Mouse (Mus musculus): ENCODE measurements around the gene Nelfcd.

Gene Nelfcd

DNA sequence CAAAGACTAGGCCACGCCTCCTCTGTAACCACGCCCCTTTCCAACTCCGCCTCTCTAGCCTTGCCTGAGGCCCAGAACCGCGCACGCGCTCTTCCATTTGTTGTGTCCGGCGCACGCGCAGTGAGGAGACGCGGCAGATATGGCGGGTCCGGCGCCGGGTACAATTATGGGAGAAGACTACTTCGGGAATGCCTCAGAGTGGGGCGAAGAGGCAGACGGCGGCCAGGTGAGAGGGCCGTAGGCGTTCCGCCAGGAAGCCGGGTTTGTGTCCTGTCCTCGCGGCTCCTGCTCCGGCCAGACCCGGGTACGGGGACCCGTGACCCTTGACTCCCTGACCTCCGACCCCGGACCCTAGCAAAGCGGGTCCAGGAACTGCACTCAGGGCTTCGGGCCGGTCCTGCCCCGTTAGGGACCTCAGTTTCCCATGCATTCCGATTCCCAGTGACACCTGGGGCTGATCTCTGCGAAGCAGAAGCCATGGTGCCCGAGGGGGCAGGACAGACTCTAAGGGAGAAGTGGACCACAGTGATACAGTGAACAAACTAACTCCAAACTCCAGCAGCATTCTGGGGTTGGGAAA is at the start of gene Nelfcd:
Gene Nelfcd (plus strand): TSS at position 74 of the 580 bp plus-strand sequence.
- peak; percentile 96 for DNase-seq (ENCODE audit: low spot score)

DNA sequence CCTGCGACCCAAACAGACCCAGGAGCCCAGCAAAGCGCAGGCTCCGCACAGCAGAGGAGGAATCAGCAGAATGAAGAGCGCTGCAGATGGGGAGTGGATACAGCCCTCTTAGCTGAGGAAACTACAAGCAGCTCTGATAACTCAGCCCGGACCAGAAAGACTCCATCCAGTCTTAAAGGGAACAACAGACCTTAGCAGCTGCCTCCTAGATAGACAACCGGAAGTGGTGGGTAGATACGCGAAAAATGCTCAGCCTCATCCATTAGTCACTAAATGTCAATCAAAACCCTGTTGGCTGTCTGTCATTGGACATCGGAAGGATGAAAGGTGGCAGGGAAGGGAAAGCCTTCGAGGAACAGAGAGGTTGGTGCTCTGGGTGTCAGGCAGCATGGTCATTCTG is 49.0 kb upstream of the Nelfcd start:
- no peak for DNase-seq (ENCODE audit: low spot score)

GRCm38 (mm10) chr2:174381021-174381420 is 34.6 kb upstream of the Nelfcd start:
- DNase-seq (ENCODE audit: low spot score), result no peak

- no peak for DNase-seq (ENCODE audit: low spot score)
Measured at GRCm38 (mm10) chr2:174391936-174392335, 23.7 kb upstream of the Nelfcd start.

- no peak for DNase-seq (ENCODE audit: low spot score)
Measured at GRCm38 (mm10) chr2:174392554-174392953, 23.1 kb upstream of the Nelfcd start.

- no peak for DNase-seq (ENCODE audit: low spot score)
Measured at GRCm38 (mm10) chr2:174393383-174393782, 22.2 kb upstream of the Nelfcd start.

DNA sequence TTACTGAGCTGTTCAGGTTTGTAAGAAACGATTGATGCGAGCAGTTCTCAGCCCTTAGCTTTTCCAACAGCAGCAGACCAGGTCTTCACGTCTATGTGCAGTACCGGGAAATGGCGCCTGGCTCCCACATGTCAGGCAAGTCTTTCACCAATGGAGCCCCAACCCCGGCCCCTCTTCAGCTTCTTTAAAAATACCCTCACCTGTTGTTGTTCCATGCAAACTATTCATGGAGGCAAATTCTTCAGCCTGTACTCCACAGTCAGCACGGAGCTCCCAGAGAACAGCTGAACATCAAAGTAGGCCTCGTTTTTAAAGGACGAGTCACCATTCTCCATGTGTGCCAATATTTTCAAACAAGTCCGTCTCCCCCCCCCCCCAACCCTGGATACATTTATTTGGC is 19.0 kb upstream of the Nelfcd start:
- no peak for DNase-seq (ENCODE audit: low spot score)

- no peak for DNase-seq (ENCODE audit: low spot score)
Measured at GRCm38 (mm10) chr2:174397065-174397464, 18.5 kb upstream of the Nelfcd start.

- no peak for DNase-seq (ENCODE audit: low spot score)
Measured at GRCm38 (mm10) chr2:174397881-174398280, 17.7 kb upstream of the Nelfcd start.

DNA sequence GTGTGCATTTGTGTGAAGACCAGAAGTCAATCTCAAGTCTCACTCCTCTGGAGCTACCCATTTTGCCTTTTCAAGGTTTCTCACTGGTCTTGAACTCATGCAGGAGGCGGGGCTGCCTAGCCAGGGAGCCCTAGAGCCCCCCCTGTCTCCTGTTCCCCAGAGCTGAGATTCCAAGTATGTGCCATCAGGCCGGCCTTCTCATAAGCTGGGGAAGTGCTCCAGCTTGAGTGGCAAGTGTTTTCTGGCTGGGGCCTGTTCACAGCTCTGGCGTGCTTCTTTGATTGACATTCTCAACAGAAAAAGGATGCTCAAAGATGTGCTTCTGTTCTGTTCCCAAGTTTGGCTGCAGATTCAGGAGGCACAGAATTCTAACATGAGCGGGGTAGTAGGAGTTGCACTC is 15.2 kb upstream of the Nelfcd start:
- DNase-seq (ENCODE audit: low spot score), result no peak

- DNase-seq (ENCODE audit: low spot score), result no peak
Measured at GRCm38 (mm10) chr2:174410222-174410621, 5.4 kb upstream of the Nelfcd start.

- DNase-seq (ENCODE audit: low spot score), result no peak
Measured at GRCm38 (mm10) chr2:174413127-174413526, 2.5 kb upstream of the Nelfcd start.

DNA sequence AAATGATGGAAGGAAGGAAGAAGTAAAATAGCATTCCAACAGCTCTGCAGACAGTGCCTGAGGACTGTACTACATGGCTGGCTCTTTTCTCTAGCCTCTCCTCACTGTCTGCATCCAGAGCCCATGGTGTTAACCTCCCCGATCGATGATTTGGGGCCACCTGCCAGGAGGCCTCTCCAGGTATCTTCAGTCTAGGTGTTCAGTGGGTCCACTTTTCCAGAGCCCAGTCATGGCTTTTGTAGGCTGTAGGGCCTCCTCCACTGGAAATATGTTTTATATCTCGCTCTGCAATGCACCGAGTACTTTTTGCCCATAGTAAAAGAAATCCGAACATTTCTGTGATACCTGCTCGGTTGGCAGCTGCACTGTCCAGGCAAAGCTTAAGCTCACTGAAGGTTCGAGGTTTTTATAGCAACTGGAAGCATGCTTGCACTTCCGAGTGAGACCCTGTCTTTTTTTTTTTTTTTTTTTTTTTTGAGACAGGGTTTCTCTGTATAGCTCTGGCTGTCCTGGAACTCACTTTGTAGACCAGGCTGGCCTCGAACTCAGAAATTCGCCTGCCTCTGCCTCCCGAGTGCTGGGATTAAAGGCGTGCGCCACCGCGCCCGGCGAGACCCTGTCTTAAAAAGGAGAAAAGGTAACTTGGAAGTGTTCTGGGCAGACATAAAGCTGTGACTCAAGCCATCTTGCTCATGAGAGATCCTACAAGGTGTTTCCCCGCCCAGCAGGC is 438 bp upstream of the Nelfcd start:
- DNase-seq (ENCODE audit: low spot score), result no peak

GRCm38 (mm10) chr2:174421107-174421506 is 5.5 kb downstream of the Nelfcd start:
- DNase-seq (ENCODE audit: low spot score), result no peak

- no peak for DNase-seq (ENCODE audit: low spot score)
Measured at GRCm38 (mm10) chr2:174424301-174425085, 8.9 kb downstream of the Nelfcd start.

DNA sequence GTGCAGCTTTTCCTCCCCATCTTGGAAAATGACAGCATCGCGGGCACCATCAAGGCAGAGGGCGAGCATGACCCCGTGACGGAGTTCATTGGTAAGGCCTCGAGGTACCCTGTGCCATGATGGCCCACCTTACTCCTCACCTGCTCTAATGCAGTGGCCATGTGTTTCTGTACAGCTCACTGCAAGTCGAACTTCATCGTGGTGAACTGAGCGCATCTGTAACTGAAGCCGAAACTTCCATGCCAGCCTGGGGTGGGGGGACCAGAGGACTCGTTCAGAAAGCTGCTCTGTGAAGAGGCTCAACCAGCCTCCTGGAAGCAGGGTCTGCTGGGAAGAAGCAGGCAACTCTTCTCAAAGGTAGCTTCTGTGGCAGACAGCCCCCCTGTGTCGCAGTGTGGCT is 11.3 kb downstream of the Nelfcd start:
- no peak for DNase-seq (ENCODE audit: low spot score)

- peak; percentile 76 for DNase-seq (ENCODE audit: low spot score)
Measured at GRCm38 (mm10) chr2:174428076-174428835, 12.7 kb downstream of the Nelfcd start.

DNA sequence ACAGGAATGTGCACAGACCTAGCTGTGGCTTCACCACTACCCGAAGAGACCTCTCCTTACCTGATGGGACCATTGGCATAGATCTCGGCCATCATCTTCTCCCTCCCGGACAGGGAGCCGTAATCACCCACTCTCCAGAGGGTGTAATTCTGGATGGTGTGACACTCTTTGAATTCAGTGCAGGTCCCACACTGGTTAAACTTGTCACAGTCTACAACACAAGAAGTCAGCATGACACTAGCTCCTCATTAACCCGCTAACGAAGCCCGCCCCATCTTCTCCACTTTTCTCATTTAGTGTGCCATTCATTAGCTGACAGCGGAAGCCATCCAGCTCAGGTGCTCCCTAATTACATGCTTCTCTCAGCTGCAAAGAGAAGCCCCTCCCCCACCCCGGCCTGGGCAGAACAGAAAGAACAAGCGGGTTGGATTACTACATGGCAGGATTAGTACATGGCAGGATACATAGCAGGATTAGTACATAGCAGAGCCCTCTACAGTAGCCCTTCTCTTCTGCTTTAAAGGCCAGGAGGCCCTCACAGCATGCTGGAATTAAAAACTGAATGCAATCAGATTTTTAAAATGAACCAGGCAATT is 13.5 kb downstream of the Nelfcd start:
- no peak for DNase-seq (ENCODE audit: low spot score)

- no peak for DNase-seq (ENCODE audit: low spot score)
Measured at GRCm38 (mm10) chr2:174434943-174435342, 19.3 kb downstream of the Nelfcd start.

GRCm38 (mm10) chr2:174436076-174436701 is 20.6 kb downstream of the Nelfcd start:
- DNase-seq (ENCODE audit: low spot score), result no peak

DNA sequence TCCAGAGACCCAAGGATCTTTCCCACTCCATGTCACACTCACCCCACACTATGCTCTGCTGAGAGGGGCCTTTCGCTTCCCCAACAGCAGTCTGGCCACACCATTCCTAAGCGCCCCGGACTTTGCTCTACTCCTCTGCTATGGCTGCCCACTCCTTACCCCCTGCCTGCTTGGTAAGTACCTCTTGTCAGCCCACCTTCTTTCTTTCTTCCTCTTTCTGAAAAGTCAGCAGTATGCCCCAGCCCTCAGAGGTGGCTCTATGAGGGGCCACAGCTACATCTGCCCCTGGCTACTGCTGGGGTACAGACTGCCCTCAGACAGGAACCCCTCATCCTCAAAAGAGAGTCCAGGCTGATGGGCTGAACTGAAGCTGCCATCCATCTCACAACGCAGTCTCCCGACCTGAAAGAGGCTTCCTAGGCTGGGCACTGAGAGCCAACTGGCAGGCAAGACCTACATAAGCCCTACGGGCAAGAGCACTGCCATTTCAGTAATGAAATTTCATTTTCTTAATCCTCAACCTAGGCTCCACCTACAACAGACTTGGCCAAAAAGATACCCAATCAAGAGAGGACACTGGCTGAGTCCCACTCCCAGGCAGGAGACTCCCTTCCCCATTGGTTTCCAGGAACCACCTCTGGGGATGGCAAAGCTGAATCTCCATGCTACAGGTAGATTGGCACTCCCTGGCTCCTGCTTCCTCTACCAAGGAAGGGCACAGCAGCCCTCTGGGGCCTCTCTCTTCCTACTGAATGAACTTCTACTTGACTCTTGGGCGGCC is 21.5 kb downstream of the Nelfcd start:
- DNase-seq (ENCODE audit: low spot score), result no peak

All from yolk sac, embryonic 10.5 days (tissue).